Mouse (Mus musculus): ENCODE measurements around the gene Carmil1.

Gene Carmil1

GRCm38 (mm10) chr13:24280439-24281431, at the start of gene Carmil1:
Gene Carmil1, minus strand, starts transcription at chr13:24280795.
- DNase-seq (ENCODE audit: low spot score): peak; percentile 78

DNA sequence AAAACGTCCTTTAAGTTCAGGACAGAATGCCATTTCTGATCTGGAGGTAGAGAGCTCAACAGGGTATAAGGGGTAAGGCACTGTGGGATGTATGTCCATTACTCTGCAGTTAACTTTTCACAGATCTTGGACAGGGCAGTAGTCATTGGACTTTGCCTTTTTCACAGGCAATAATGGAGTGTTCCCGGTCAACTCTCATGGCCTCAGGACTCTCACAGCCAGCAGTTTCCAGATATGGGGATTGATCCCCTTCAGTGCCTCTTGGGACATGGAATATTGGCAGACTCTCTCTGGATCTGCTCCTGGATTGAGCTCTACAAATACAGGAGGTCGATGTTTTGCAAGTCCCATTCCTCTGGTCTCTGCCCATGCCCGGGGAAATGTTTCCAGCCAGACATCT, 49.5 kb upstream of the Carmil1 start:
- DNase-seq (ENCODE audit: low spot score): no peak

DNA sequence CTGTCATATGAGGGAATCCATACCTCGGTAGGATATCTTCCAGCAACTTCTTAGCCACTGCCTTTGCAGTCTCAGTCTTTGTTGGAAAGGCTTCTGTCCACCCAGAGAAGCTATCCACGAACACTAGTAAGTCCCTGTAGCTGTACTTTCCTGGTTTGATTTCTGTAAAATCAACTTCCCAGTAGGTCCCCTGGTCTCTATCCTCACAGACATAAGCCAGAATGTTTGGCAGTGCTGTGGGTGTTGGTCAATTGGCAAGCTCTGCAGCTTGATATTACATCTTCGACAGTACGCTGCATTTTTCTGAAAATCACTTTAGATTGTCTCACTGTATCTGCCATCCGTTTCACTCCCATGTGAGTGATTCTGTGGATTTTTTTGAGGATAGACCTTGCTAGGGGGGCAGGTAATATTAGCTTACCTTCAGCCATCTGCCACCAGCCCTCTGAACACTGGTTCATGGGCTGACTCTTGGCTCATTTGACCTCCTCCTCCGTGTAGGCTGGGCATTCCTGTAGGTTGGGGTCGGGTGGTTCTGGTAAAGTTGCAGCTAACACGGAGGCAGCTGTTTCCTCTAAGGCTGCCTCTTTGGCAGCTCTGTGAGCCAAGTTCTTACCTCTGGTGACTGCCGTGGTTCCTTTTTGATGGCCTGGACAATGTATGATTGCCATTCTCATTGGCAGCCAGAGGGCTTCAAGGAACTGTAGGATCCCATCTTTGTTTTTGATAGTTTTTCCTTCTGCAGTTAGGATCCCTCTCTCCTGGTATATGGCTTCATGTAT, 47.6 kb upstream of the Carmil1 start:
- no peak for DNase-seq (ENCODE audit: low spot score)

DNA sequence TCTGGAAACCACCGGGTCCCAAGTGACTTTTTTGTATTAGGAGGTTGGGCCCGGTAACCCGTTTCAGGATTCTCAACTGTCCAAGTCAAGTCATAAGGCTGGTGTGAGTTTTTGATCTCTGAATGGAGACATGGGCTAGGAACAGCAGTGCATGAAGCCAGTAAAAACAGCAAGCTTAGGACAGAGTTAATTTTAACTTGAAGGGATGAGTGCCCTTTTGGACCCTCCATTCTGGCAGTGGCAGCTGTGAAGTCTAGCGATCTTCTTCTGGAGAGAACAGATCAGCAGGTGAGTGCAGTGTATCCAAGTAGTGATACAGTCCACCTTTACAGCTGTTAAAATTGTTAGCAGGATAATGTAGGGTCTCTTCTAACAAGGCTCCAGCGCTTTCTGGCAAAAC, 46.6 kb upstream of the Carmil1 start, which contains the start of gene Cmah:
Gene Cmah, plus strand, starts transcription at position 204 of the 400 bp plus-strand sequence.
- no peak for DNase-seq (ENCODE audit: low spot score)

DNA sequence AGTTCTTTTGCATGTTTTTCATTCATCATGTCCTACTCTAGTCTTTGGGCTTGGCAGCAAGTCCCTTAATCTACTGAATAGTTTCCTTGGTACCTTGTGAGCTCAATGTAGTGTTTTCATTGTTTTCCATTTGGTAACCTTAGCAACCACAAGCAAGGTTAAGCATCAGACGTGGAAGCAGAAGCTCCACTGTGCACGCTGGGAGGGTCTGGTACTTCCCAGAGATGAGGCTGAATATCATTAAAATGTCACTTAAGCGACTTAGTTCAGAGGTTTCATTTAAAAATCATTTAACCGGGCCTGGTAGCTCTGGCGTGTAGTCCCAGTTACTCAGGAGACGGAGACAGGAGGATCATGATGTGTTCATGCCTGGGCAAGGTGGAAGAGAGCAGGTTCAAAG, 40.7 kb upstream of the Carmil1 start:
- DNase-seq (ENCODE audit: low spot score): no peak

- DNase-seq (ENCODE audit: low spot score): no peak
These were observed 38.0 kb upstream of the Carmil1 start for GRCm38 (mm10) chr13:24318618-24319017.

DNA sequence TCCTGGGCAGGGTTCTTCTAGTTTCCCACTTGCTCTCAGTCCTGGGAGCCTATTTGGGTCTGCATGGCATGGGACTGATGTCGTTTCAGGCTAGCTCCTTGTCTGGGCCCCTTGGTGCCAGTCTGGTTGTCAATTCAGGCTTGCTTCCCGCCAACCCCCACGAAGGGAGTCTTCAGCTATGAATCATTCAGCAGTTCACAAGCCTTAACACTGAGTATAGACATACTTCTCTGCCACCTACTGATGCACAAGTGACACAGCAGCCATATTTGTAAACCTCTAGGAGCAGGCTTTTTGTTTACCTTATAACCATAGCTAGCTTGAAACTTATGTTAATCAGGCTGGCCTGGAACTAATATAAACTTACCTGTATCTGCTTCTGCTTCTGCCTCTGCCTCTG, 36.0 kb upstream of the Carmil1 start:
- DNase-seq (ENCODE audit: low spot score): no peak

- DNase-seq (ENCODE audit: low spot score): no peak
These were observed 30.7 kb upstream of the Carmil1 start for GRCm38 (mm10) chr13:24311011-24311940.

DNA sequence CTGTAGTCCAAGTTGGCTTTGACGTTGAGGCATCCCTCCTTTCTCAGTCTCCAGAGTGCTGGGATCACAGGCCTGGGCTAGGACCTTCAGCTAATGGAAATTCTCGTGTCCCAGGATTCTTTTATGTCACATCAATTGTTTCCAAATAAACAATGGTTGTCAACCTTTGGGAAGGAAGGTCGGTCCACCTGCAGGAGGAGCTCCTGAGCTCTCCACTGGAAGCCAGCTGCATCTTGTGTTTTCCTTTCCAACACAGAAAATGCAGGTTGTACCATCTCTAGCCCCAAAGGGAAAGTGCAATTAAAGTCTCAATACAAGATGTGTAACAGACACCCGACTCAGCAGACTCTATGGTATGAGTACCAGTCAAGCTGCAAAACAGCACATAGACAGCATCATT, 25.7 kb upstream of the Carmil1 start:
- no peak for DNase-seq (ENCODE audit: low spot score)

DNA sequence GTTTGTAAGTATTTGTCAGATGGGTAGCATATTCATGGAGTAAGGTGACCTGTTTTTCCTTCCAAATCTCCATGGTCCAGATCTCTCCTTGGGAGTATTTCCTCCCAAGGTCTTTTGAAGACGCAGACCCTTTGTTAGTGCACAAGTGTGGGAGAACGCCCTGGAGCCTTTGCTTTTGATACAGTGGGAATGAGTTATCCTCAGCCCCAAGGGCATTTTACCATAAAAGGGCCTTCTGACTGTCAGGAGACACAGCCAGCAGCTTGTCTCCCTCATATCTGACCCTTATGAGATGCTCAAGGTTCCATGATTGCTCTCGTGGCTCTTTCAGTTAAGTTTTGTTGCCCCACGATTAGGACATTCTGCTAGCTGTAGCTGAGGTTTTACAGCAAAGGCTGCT, 24.9 kb upstream of the Carmil1 start:
- peak; percentile 76 for DNase-seq (ENCODE audit: low spot score)

DNA sequence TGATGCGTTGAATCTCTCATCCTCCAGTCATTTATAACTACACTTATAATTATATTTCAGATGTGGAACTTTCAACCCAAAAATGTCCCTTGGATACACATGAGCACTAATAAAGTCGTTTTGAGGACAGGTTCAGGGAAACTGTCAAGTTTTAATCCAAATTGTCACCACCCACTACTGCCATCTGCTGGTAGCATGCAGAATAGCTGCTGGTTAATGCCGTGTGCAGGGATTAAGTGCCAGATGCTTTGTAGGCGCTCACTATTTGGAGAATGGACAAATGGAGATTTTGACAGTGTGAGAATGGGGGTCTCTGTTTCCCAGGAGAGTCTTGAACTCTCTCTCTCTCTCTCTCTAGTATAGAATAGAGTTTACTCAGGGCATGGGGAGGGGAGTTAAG, 16.7 kb upstream of the Carmil1 start:
- no peak for DNase-seq (ENCODE audit: low spot score)

DNA sequence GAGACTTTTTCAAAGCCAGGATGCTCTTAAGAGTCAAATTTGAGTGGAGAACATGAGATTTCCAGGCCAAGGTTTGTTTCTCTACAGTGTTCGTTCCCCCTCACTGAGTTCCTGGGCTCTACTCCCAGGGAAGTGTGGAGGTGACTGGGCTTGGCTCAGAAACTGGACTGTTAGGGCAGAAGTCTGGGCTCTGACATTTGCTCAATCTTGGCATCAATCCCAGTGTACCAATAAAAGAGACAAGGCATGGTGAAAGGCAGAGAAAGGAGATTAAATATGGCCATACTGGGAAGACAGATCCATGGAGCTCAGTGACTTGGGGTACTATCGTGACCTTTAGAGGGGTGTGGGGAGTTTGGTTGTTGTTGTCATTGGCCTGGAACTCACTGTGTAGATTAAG, 6.8 kb upstream of the Carmil1 start:
- DNase-seq (ENCODE audit: low spot score): no peak

DNA sequence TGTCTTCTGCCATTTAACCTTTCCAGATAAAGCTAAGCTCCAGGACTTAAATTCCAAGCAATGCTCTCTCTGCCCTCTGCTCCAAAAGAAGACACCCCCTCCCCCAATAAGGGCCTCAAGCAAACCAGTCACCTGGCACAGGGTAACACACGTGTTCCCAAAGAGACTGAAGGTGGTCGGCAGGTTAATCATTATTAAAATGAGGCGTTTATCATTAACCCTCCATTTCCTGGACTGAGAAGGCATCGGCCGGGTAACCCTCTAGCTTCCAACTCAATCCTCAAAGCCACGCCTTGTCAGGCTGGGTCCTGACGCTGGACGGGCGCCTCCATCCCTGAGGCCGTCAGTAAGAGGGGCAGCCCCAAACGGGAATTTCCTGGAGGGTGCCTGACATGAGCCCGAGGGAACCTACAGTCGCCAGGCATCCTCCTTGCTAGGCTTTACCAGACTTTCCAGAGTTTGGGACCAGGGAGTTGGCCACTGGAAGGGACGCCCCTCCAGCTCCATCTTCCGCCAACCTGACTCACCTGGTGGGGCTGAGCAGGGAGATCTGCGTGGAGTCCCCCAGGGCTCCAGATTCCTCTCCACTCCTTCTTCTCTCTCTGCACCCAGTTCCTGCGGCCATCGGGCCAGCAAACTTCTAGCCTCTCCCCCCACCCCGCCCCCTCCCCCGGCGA, 695 bp downstream of the Carmil1 start:
- DNase-seq (ENCODE audit: low spot score): no peak

GRCm38 (mm10) chr13:24279407-24279761, 1.2 kb downstream of the Carmil1 start:
- DNase-seq (ENCODE audit: low spot score): no peak

DNA sequence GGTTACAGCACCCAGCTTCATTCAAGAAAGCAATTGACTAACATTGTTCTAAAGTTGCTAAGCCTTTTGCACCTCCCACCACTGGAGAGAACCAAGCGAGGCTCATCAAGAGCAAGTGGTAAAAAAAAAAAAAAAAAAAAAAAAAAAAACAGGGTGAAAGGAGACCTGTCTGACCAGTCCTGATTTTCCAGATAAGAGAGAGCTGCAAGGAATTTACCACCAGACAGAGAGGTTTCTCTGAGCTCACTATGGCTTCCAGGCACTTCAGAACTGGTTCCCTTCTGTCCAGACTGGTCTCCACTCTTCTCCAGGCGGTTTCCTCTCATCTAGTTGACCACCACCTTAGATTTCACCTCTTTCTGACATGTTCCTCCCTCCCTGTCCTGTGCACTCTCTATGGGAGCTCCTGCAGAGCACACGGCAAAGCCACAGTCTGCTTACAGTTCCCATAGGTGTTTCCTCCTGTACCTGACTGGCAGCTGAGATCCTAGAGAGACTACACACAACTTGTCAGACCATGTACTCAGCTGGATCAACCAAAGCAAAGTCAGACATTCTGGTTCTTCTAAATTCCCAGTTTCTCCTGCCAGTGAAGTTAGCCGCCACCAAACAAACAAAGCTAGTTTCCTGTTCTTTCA, 7.7 kb downstream of the Carmil1 start:
- no peak for DNase-seq (ENCODE audit: low spot score)

- DNase-seq (ENCODE audit: low spot score): no peak
These were observed 11.5 kb downstream of the Carmil1 start for GRCm38 (mm10) chr13:24269100-24269465.

GRCm38 (mm10) chr13:24268355-24269099, 12.1 kb downstream of the Carmil1 start:
- peak; percentile 77 for DNase-seq (ENCODE audit: low spot score)

GRCm38 (mm10) chr13:24264760-24265159, 15.8 kb downstream of the Carmil1 start:
- DNase-seq (ENCODE audit: low spot score): no peak

GRCm38 (mm10) chr13:24263560-24263959, 17.0 kb downstream of the Carmil1 start:
- DNase-seq (ENCODE audit: low spot score): no peak
